Mouse (Mus musculus): ENCODE results near the gene Nrbf2. TPM values are rescaled to one million over a fixed set of nuclear protein-coding genes. Genes with fewer than 3 reads are reported as not detected.

Nrbf2 gene
- total and polyA plus RNA-seq, 3 experiments = 18.0 to 25.7 (median 21.8) TPM

DNA sequence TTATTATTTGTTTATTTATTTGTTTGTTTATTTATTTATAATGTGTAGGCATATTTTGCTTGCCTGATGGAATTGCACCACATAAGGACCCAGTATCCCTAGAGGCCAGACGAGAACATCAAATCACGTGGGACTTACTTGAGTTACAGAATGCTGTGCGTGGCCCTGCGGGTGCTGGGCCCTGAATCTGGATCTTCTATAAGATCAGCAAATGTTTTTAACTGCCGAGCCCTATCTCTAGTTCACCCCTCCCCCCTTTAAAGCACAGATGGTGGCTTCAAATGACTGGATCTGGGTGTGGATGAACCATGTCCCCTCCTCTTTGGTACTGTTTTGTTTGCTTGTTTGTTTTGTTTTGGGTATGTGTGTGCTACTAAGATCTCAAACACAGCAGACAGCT, 10.2 kb upstream of the Nrbf2 start:
- DNase-seq = no peak

GRCm38 (mm10) chr10:67291087-67291486, 6.0 kb upstream of the Nrbf2 start:
- peak; percentile 54 for DNase-seq

DNA sequence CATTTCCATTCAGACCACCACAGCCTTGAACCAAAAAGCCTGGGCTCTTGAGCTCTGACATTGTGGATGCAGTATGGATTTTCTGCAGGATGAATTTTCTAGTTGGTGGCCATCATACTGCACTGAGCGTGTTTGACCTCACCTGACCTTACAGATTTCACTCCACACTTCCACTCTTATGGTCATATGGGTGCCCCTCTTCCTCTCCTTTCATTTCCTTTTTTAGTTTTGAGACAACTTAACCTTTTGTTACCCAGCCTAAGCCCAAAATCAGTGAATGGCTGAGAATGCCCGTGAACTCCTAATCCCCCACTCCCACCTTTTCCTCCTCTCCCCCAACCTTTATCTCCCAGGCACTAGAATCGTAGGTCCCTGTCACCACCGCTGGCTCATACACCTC, 5.5 kb upstream of the Nrbf2 start:
- DNase-seq = no peak

DNA sequence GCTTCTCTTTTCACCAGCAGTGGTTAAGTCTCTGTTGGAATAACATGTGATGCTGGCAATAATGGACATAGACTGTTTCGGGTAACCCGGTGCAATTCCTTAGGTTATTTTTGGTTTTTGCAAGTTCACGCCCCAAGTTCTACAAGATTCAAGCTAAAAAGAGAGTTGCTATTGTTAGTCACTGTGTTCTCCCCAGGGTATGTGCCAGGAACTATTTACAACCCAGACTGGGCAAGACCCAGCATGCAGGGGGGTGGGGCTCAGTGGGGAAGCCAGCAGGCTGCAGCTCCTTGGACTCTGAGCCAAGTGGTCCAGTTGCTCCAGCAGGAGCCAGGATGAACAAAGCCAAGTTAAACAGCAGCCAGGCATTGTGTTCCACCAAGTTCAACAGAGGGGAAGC, 2.8 kb upstream of the Nrbf2 start:
- peak; percentile 78 for DNase-seq

GRCm38 (mm10) chr10:67284761-67285175, 337 bp downstream of the Nrbf2 start:
- DNase-seq = no peak

DNA sequence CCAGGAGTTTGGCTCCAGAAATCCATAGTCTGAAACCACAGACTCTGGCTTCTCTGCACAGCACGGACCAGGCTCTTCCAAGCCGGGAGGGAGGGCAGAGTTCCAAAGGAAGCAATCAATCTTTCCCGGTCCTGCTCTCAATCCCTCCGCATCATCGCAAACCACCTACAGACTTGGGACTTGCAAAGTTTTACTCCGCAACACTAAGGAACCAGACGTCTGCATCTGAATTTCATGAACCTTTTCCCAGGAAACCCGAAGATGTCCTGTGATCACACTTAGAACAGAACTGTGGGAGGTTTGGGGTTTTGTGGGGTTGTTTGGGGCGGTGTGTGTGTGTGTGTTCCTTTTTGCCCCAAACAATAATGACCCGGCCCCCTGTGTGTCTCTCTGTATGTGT, 794 bp downstream of the Nrbf2 start:
- DNase-seq = peak; percentile 78

- DNase-seq = peak; percentile 33
Measured at GRCm38 (mm10) chr10:67283516-67283915, 1.6 kb downstream of the Nrbf2 start.

GRCm38 (mm10) chr10:67282531-67282930, 2.6 kb downstream of the Nrbf2 start:
- no peak for DNase-seq

DNA sequence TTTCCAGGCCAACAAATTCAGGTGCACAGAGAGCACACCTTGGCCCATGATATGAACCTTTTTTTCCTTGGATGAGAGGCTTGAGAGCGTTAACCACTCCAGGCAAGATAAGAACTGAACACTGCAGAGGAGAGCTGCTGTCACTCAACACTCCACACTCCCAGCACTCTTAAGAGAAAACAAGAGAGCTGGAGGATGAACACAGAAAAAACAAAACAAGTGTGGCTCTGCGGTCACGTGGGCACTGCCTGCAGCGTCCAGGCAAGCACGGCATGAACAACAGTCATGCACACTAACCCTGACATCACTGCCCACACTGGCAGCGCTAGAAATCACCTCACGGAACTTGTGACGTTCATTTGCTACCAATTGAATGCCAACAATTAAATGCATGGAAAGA, 3.3 kb downstream of the Nrbf2 start:
- DNase-seq = peak; percentile 20

DNA sequence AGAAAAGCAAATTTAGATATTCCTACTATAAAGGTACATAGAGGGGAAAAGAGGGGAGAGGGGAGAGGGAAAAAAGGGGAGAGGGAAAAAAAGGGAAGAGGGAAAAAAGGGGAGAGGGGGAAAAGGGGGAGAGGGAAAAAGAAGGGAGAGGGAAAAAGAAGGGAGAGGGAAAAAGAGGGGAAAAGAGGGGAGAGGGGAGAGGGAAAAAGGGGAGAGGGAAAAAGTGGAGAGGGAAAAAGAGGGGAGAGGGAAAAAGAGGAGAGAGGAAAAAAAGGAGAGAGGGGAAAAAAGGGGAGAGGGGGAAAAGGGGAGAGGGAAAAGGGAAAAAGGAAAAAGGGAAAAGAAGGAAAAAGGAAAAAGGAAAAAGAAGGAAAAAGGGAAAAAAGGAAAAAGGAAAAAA, 9.2 kb downstream of the Nrbf2 start:
- DNase-seq = no peak

DNA sequence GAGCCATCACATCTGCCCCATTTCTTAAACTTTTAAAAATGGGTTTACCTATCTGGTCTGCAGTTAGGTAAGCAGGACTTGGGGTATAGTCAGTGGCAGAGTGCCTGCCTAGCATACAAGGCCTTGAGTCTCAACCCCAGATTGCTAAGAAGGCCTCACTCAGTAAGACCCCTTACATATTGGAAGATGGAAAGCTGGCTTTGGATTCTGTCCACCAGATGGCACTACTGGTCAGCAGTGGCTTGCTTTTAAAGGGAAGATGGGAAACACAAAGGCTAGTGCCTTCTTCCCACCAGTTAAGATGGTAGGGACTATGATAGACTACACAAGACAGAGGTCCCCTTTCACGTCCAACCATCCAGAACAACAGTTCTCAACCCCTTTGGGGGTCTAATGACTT, 20.3 kb downstream of the Nrbf2 start:
- no peak for DNase-seq

- DNase-seq = no peak
Measured at GRCm38 (mm10) chr10:67253115-67253514, 32.0 kb downstream of the Nrbf2 start.

DNA sequence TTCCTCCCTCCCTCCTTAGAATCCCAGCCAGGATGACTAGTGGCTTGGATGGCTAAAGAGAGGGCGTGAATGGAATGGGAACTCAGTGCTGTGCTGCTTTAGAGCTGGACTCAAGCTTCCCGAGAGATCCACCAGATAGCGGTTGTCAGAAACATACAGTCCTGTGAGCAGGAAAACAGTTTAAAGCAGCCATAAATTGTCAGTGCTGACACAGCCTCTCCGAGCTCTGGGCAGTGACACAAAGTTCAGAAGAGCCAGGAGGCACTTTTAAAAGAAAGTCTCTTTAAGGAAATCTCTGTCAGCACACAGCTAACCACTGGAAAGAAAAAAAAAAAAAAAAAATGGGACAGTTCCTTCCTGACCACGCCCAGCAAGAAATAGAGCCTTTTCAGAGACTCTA, 32.8 kb downstream of the Nrbf2 start:
- peak; percentile 18 for DNase-seq

DNA sequence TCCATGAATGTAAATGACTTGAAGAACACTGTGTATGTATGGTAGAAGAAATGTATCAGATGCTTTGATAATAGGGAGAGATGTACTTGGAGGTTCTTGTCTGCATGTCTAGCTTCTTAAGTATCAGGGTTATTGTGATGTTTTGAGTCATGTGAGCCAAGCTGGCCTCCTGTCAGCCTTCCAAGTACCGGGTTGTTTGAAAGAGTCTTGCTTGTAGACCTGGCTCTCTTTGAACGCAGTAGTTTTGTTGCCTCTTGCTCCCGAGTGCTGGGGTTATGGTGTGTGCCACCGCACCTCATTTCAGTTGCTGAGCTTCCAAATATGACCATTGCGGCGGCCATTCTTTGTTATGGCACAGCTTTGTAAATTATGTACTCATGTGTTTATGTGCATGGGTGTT, 34.3 kb downstream of the Nrbf2 start:
- DNase-seq = no peak

GRCm38 (mm10) chr10:67249486-67249885, 35.6 kb downstream of the Nrbf2 start:
- DNase-seq = peak; percentile 71

DNA sequence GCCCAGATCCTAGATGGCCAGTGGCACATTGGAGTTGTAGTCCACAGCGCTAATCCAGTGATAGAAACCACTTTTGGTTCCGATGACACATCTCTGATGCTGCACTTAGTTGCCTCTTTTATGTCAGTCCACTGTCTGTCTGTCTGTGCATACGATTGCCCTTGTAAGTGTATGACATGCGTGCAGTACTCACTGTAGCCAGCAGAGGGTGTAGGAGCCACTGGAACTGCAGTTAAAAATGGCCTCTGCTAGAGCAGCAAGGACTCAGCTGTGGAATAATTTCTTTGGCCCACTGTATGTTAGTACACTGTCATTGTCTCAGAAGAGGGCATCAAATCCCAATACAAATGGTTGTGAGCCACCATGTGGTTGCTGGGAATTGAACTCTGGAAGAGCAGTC, 38.0 kb downstream of the Nrbf2 start:
- DNase-seq = peak; percentile 19

- no peak for DNase-seq
Measured at GRCm38 (mm10) chr10:67230439-67230838, 54.7 kb downstream of the Nrbf2 start.

- no peak for DNase-seq
Measured at GRCm38 (mm10) chr10:67226543-67226942, 58.6 kb downstream of the Nrbf2 start.

DNA sequence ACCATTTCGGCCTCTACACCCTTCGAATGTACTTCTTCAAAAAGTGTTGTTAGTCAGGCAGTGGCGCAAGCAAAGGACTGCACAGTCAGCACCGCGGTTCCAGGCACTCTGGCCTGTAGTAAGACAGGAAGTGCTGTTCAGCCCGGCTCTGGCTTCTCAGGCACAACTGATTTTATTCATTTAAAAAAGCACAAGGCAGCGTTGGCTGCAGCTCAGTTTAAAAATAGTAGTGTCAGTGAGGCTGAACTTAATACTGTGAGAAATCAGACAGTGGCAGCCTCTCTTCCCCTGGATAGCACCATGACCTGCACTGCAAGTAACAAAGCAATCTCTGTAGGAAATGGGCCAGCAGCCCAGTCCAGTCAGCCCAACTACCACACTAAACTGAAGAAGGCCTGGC, 59.0 kb downstream of the Nrbf2 start:
- DNase-seq = peak; percentile 50

- no peak for DNase-seq
Measured at GRCm38 (mm10) chr10:67225528-67225927, 59.6 kb downstream of the Nrbf2 start.

- DNase-seq = no peak
Measured at GRCm38 (mm10) chr10:67223942-67224341, 61.2 kb downstream of the Nrbf2 start.

- no peak for DNase-seq
Measured at GRCm38 (mm10) chr10:67221284-67221683, 63.8 kb downstream of the Nrbf2 start.

- DNase-seq = no peak
Measured at GRCm38 (mm10) chr10:67220251-67220650, 64.9 kb downstream of the Nrbf2 start.

DNA sequence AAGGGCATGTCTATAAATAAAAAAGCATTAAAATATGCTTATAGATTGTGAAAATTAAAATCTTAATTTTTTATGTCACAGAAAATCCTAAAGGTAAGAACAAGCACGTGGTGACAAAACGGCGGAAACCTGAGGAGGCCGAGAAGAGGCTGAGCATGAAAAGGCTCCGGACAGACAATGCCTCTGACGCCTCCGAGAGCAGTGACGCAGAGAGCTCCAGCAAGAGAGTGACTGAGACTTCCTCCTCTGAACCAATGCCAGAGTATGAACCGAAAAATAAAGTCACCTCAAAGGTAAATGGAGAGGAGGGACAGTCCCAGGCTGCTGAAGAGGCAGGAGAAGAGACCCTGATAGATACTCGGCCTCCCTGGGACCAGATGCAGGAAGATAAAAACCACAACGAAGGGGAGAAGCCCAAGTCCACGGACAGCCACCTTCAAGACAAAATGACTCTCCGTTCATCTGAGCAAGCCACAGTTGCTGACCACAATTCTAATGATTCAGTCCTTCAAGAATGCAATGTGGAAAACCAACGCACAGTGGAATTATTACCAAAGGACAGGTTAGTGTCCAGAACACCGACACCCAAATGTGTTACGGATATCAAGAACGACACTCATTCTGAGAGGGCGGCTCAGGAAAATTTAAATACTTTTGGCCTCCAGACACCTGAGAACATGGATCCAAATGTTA, 66.1 kb downstream of the Nrbf2 start:
- DNase-seq = no peak

DNA sequence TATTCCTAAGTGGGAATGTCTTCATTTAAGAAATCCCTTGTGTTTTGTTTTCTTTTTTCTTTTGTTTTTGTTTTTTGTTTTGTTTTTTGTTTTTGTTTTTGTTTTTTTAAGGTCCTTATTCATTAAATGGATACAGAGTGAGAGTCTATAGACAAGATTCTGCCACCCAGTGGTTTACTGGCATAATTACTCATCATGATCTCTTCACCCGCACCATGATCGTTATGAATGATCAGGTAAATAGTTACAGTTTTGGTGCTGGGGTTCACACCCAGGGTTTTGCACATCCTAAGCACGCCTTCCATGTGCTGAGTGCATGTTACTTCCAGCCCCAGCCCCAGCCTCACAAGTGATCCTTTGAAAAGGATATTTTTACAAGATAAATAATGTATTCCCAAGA, 68.2 kb downstream of the Nrbf2 start:
- DNase-seq = no peak
